Mouse (Mus musculus) gonadal fat pad, adult 2 months (tissue): ENCODE results near the gene Cd83. TPM values are rescaled to one million over a fixed set of nuclear protein-coding genes. Genes with fewer than 3 reads are reported as not detected.

ENCODE experiments used
- polyA plus RNA-seq: library from polyadenylated mRNA; depleted of rRNA; stranded (reverse); fragments of >200 nt; gene quantifications from 2 replicates; pipeline ENCODE4 v1.2.3, GENCODE M21; 2012; rRNA removed

The Cd83 gene
- polyA plus RNA-seq, 1 experiment, result 5.4 TPM

Other genes starting within 250 kb of the Cd83 start
- 26.0 and 27.0 TPM in 2 replicates for gene Mcur1, start 224.6 kb upstream of the Cd83 start, polyA plus RNA-seq
- gene Rnf182, start 169.1 kb upstream of the Cd83 start, polyA plus RNA-seq, result 0.28 and 0.30 TPM in 2 replicates